Comparison of ENCODE assay signal across 15 mouse cellular contexts in the genomic region with DNA sequence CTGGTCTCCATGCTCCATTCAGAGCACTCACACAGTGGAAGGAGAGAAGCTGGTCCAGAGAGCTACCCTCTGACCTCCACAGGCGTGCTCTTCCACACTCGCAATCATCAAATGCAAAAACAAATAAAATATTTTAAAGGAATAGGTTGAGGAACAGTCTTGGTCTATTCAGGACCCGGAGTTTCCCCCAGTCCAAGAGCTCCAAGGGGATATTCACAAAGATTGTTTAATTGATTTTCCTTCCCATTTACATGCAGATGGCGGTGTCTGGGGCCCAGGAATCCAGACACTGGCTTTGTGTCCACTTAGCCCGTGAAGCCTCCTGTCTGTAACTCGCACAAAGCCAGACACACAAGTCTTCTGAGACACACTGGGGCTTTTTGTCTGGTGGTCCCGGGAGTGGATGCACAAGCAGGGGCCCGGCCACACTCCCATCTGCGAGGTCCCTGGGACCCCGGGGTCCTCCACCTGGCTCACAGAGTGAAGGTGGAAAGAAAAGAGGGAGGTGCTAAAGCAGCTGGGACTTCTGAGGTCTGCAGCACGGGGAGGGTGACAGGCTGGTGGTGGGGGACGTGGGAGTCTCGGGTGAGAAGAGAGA. TPM values are rescaled to one million over a fixed set of nuclear protein-coding genes. Genes with fewer than 3 reads are reported as not detected.
DNase-seq lines count a peak whose midpoint lies in the region; ATAC-seq and TF ChIP-seq lines count a peak whose summit lies in the region.
"Had no signal": no experiment of that assay in that cellular context is flagged by ENCODE, and none has a peak within 500 bp of the region (broad histone marks: within the 10 kb centered on the region; RNA-seq: fewer than 3 reads in every experiment).

No protein-coding gene starts in this region.

- no peaks in the 10 kb centered on the region for H3K4me1 ChIP-seq in intestine, postnatal 0 days (replicated peaks; ENCODE audit: control insufficient read depth, insufficient read depth, low read length)
- H3K4me1 ChIP-seq in intestine, embryonic 15.5 days (replicated peaks), result peaks cover 22% of the 10 kb centered on the region
- H3K4me1 ChIP-seq in forebrain, embryonic 12.5 days, result peaks cover 60% of the 10 kb centered on the region
- peaks cover 13% of the 10 kb centered on the region; the same call in 1 of the 2 replicates for H3K4me1 ChIP-seq in limb, embryonic 11.5 days (ENCODE audit: control insufficient read depth, insufficient read depth, low read length)
- peaks cover 82% of the 10 kb centered on the region for H3K4me1 ChIP-seq in neural tube, embryonic 13.5 days (replicated peaks)
- H3K4me1 ChIP-seq in kidney, adult 2 months (ENCODE audit: control insufficient read depth, insufficient read depth, low read length), result peaks cover 12% of the 10 kb centered on the region; the same call in 1 of the 2 replicates

- 81% methylated on average over 13 of the region's 13 CpGs for WGBS in intestine, postnatal 0 days
- 78% methylated on average over 13 of the region's 13 CpGs for WGBS in intestine, embryonic 15.5 days
- 13% methylated on average over 13 of the region's 13 CpGs for WGBS in forebrain, embryonic 12.5 days
- 80% methylated on average over 13 of the region's 13 CpGs for WGBS in limb, embryonic 11.5 days
- WGBS in neural tube, embryonic 13.5 days, result 12% methylated on average over 13 of the region's 13 CpGs
- WGBS in kidney, adult 2 months, result 66% methylated on average over 13 of the region's 13 CpGs

- no peaks in the 10 kb centered on the region for H3K9me3 ChIP-seq in intestine, postnatal 0 days (ENCODE audit: control insufficient read depth)
- no peaks in the 10 kb centered on the region for H3K9me3 ChIP-seq in intestine, embryonic 15.5 days
- no peaks in the 10 kb centered on the region for H3K9me3 ChIP-seq in forebrain, embryonic 12.5 days
- no peaks in the 10 kb centered on the region for H3K9me3 ChIP-seq in limb, embryonic 11.5 days (ENCODE audit: control insufficient read depth, low read length)
- H3K9me3 ChIP-seq in neural tube, embryonic 13.5 days, result no peaks in the 10 kb centered on the region
- H3K9me3 ChIP-seq: lung, embryonic 15.5 days had no signal

- no peak for TF ChIP-seq CTCF in intestine, postnatal 0 days (IDR thresholded peaks at IDR 0.05; ENCODE audit: low read depth)
- no peak for TF ChIP-seq CTCF in kidney, adult 2 months (conservative IDR thresholded peaks at IDR 0.05; ENCODE audit: insufficient read depth, insufficient read length, low read depth, low read length)

- no peak overlapping the region for H3K4me3 ChIP-seq in intestine, postnatal 0 days (ENCODE audit: low read depth, low read length)
- no peak overlapping the region for H3K4me3 ChIP-seq in intestine, embryonic 15.5 days (replicated peaks)
- H3K4me3 ChIP-seq in forebrain, embryonic 12.5 days (replicated peaks), result no peak overlapping the region
- H3K4me3 ChIP-seq in limb, embryonic 11.5 days (ENCODE audit: low read depth, low read length), result no peak overlapping the region
- no peak overlapping the region for H3K4me3 ChIP-seq in neural tube, embryonic 13.5 days
- H3K4me3 ChIP-seq in kidney, adult 2 months (ENCODE audit: insufficient read depth, low read depth, low read length), result no peak overlapping the region
- H3K4me3 ChIP-seq: lung, embryonic 15.5 days had no signal

- no peak for DNase-seq in limb, embryonic 11.5 days (ENCODE audit: low spot score)
- no peak for DNase-seq in kidney, adult 2 months
- DNase-seq in right cerebral cortex, postnatal 14 days, result no peak
- DNase-seq in urinary bladder, adult 18-20 months (ENCODE audit: low spot score in 2 of 2), result no peak
- DNase-seq: adrenal gland, postnatal 36 days; cerebellum, adult 9-11 months; spleen, adult 18-20 months; thymus, postnatal 25 days had no signal

- no peaks in the 10 kb centered on the region for H3K27me3 ChIP-seq in intestine, postnatal 0 days (replicated peaks; ENCODE audit: control insufficient read depth, insufficient read depth, low read length)
- H3K27me3 ChIP-seq in intestine, embryonic 15.5 days (replicated peaks), result no peaks in the 10 kb centered on the region
- no peaks in the 10 kb centered on the region for H3K27me3 ChIP-seq in forebrain, embryonic 12.5 days
- no peaks in the 10 kb centered on the region; the same call in 1 of the 2 replicates for H3K27me3 ChIP-seq in limb, embryonic 11.5 days (ENCODE audit: control insufficient read depth, insufficient read depth, low read length)
- H3K27me3 ChIP-seq in neural tube, embryonic 13.5 days, result no peaks in the 10 kb centered on the region
- no peaks in the 10 kb centered on the region for H3K27me3 ChIP-seq in kidney, adult 2 months (replicated peaks; ENCODE audit: control insufficient read depth, insufficient read depth, low read length)
- H3K27me3 ChIP-seq: lung, embryonic 15.5 days; Patski had no signal

- no peak for ATAC-seq in intestine, postnatal 0 days
- ATAC-seq in intestine, embryonic 15.5 days, result no peak
- peak; percentile 50 for ATAC-seq in forebrain, embryonic 12.5 days (ENCODE audit: low FRiP score)
- no peak for ATAC-seq in limb, embryonic 11.5 days (ENCODE audit: insufficient number of reproducible peaks, low FRiP score, low TSS enrichment, low read depth)
- ATAC-seq in neural tube, embryonic 13.5 days (ENCODE audit: low read depth), result peak; percentile 38
- ATAC-seq: Patski had no signal

- H3K36me3 ChIP-seq in intestine, postnatal 0 days (ENCODE audit: control insufficient read depth, insufficient read depth), result peaks cover 42% of the 10 kb centered on the region
- peaks cover 5% of the 10 kb centered on the region; the same call in 1 of the 2 replicates for H3K36me3 ChIP-seq in intestine, embryonic 15.5 days
- peaks cover 23% of the 10 kb centered on the region for H3K36me3 ChIP-seq in forebrain, embryonic 12.5 days (replicated peaks)
- H3K36me3 ChIP-seq in limb, embryonic 11.5 days (ENCODE audit: control insufficient read depth, insufficient read depth, low read length), result no peaks in the 10 kb centered on the region; the same call in 1 of the 2 replicates
- H3K36me3 ChIP-seq in neural tube, embryonic 13.5 days, result peaks cover 35% of the 10 kb centered on the region
- H3K36me3 ChIP-seq in kidney, adult 2 months (ENCODE audit: control insufficient read depth, insufficient read depth, low read length), result peaks cover 6% of the 10 kb centered on the region

- no peak for TF ChIP-seq POLR2A in kidney, adult 2 months (IDR thresholded peaks at IDR 0.05; ENCODE audit: low read depth, low read length)

- no peak overlapping the region for H3K4me2 ChIP-seq in intestine, postnatal 0 days (replicated peaks; ENCODE audit: low read depth)
- no peak overlapping the region for H3K4me2 ChIP-seq in intestine, embryonic 15.5 days (replicated peaks)
- H3K4me2 ChIP-seq in forebrain, embryonic 12.5 days, result peak overlapping the region; percentile 32
- no peak overlapping the region for H3K4me2 ChIP-seq in limb, embryonic 11.5 days (ENCODE audit: low read depth, severe bottlenecking)
- H3K4me2 ChIP-seq in neural tube, embryonic 13.5 days, result peak overlapping the region; percentile 81
- H3K4me2 ChIP-seq: lung, embryonic 15.5 days had no signal

- 0 out of 2 replicates have a peak overlapping the region, but pooled peaks have one; percentile 7 for H3K27ac ChIP-seq in intestine, postnatal 0 days (ENCODE audit: low read depth, low read length)
- no peak overlapping the region for H3K27ac ChIP-seq in intestine, embryonic 15.5 days
- peak overlapping the region; percentile 92 for H3K27ac ChIP-seq in forebrain, embryonic 12.5 days
- peak overlapping the region; percentile 36; the same call in 1 of the 2 replicates for H3K27ac ChIP-seq in limb, embryonic 11.5 days (replicated peaks; ENCODE audit: low read depth, low read length)
- peak overlapping the region; percentile 92 for H3K27ac ChIP-seq in neural tube, embryonic 13.5 days (replicated peaks)
- no peak overlapping the region for H3K27ac ChIP-seq in kidney, adult 2 months (ENCODE audit: insufficient read depth, low read depth, low read length)
- H3K27ac ChIP-seq: kidney, postnatal 0 days; lung, embryonic 15.5 days had no signal

- H3K9ac ChIP-seq in intestine, postnatal 0 days (ENCODE audit: low read depth, low read length), result no peak overlapping the region
- no peak overlapping the region for H3K9ac ChIP-seq in intestine, embryonic 15.5 days
- peak overlapping the region; percentile 17; the same call in 1 of the 2 replicates for H3K9ac ChIP-seq in forebrain, embryonic 12.5 days
- no peak overlapping the region for H3K9ac ChIP-seq in limb, embryonic 11.5 days (ENCODE audit: low read length)
- H3K9ac ChIP-seq in neural tube, embryonic 13.5 days, result peak overlapping the region; percentile 46; the same call in 1 of the 2 replicates
- H3K9ac ChIP-seq: lung, embryonic 15.5 days had no signal

RNA-seq across cellular contexts. Expression of gene Pgpep1, which starts 3.9 kb away (rescaled TPM):
- polyA plus RNA-seq in intestine, postnatal 0 days (2015; fragmentation: Nextera tagmentation; extraction: Ambion mirVana), result 79.0 and 92.1 TPM in 2 replicates
- 58.0 and 74.2 TPM in 2 replicates for polyA plus RNA-seq in intestine, embryonic 15.5 days (2015; fragmentation: Nextera tagmentation; extraction: Ambion mirVana)
- 69.3 and 70.4 TPM in 2 replicates for polyA plus RNA-seq in forebrain, embryonic 12.5 days (2016; fragmentation: Nextera tagmentation; extraction: Ambion mirVana)
- polyA plus RNA-seq in limb, embryonic 11.5 days (2014; fragmentation: Nextera tagmentation; extraction: Ambion mirVana), result 48.9 and 59.4 TPM in 2 replicates
- 102 and 108 TPM in 2 replicates for polyA plus RNA-seq in neural tube, embryonic 13.5 days (2015; fragmentation: Nextera tagmentation; extraction: Ambion mirVana)
- polyA plus RNA-seq in kidney, adult 2 months (2012; rRNA removed), result 296 TPM in 2 replicates

RNA-seq across cellular contexts. Expression of gene Lsm4, which starts 16.8 kb away (rescaled TPM):
- 181 and 182 TPM in 2 replicates for polyA plus RNA-seq in intestine, postnatal 0 days (2015; fragmentation: Nextera tagmentation; extraction: Ambion mirVana)
- polyA plus RNA-seq in intestine, embryonic 15.5 days (2015; fragmentation: Nextera tagmentation; extraction: Ambion mirVana), result 286 and 323 TPM in 2 replicates
- 259 and 275 TPM in 2 replicates for polyA plus RNA-seq in forebrain, embryonic 12.5 days (2016; fragmentation: Nextera tagmentation; extraction: Ambion mirVana)
- polyA plus RNA-seq in limb, embryonic 11.5 days (2014; fragmentation: Nextera tagmentation; extraction: Ambion mirVana), result 356 and 388 TPM in 2 replicates
- 214 and 215 TPM in 2 replicates for polyA plus RNA-seq in neural tube, embryonic 13.5 days (2015; fragmentation: Nextera tagmentation; extraction: Ambion mirVana)
- polyA plus RNA-seq in kidney, adult 2 months (2012; rRNA removed), result 106 and 120 TPM in 2 replicates

RNA-seq across cellular contexts. Expression of gene Gdf15, which starts 24.0 kb away (rescaled TPM):
- polyA plus RNA-seq in intestine, postnatal 0 days (2015; fragmentation: Nextera tagmentation; extraction: Ambion mirVana), result 1.7 and 1.9 TPM in 2 replicates
- polyA plus RNA-seq in intestine, embryonic 15.5 days (2015; fragmentation: Nextera tagmentation; extraction: Ambion mirVana), result 2.3 and 2.9 TPM in 2 replicates
- polyA plus RNA-seq in forebrain, embryonic 12.5 days (2016; fragmentation: Nextera tagmentation; extraction: Ambion mirVana), result 0.14 TPM in 1 of 2 replicates, not detected in the other
- 0.15 TPM in 1 of 2 replicates, not detected in the other for polyA plus RNA-seq in limb, embryonic 11.5 days (2014; fragmentation: Nextera tagmentation; extraction: Ambion mirVana)
- not detected in 2 replicates for polyA plus RNA-seq in neural tube, embryonic 13.5 days (2015; fragmentation: Nextera tagmentation; extraction: Ambion mirVana)
- 11.2 and 17.8 TPM in 2 replicates for polyA plus RNA-seq in kidney, adult 2 months (2012; rRNA removed)

RNA-seq across cellular contexts. Expression of gene Lrrc25, which starts 40.3 kb away (rescaled TPM):
- polyA plus RNA-seq in intestine, postnatal 0 days (2015; fragmentation: Nextera tagmentation; extraction: Ambion mirVana), result 2.1 and 2.2 TPM in 2 replicates
- 2.4 and 2.5 TPM in 2 replicates for polyA plus RNA-seq in intestine, embryonic 15.5 days (2015; fragmentation: Nextera tagmentation; extraction: Ambion mirVana)
- polyA plus RNA-seq in forebrain, embryonic 12.5 days (2016; fragmentation: Nextera tagmentation; extraction: Ambion mirVana), result 0.31 and 0.45 TPM in 2 replicates
- polyA plus RNA-seq in limb, embryonic 11.5 days (2014; fragmentation: Nextera tagmentation; extraction: Ambion mirVana), result 0.57 TPM in 2 replicates
- polyA plus RNA-seq in neural tube, embryonic 13.5 days (2015; fragmentation: Nextera tagmentation; extraction: Ambion mirVana), result 1.5 and 1.8 TPM in 2 replicates
- 3.2 and 3.5 TPM in 2 replicates for polyA plus RNA-seq in kidney, adult 2 months (2012; rRNA removed)

RNA-seq across cellular contexts. Expression of gene Jund, which starts 42.5 kb away (rescaled TPM):
- polyA plus RNA-seq in intestine, postnatal 0 days (2015; fragmentation: Nextera tagmentation; extraction: Ambion mirVana), result 114 and 121 TPM in 2 replicates
- 83.7 and 88.8 TPM in 2 replicates for polyA plus RNA-seq in intestine, embryonic 15.5 days (2015; fragmentation: Nextera tagmentation; extraction: Ambion mirVana)
- polyA plus RNA-seq in forebrain, embryonic 12.5 days (2016; fragmentation: Nextera tagmentation; extraction: Ambion mirVana), result 153 and 165 TPM in 2 replicates
- polyA plus RNA-seq in limb, embryonic 11.5 days (2014; fragmentation: Nextera tagmentation; extraction: Ambion mirVana), result 104 and 109 TPM in 2 replicates
- 108 and 112 TPM in 2 replicates for polyA plus RNA-seq in neural tube, embryonic 13.5 days (2015; fragmentation: Nextera tagmentation; extraction: Ambion mirVana)
- polyA plus RNA-seq in kidney, adult 2 months (2012; rRNA removed), result 158 and 201 TPM in 2 replicates

Comparison
In these comparisons a context has a peak if more than half of its experiments do, and no peak if none do; other contexts are left out.
1. H3K27ac ChIP-seq: peak in intestine, postnatal 0 days (single experiment), forebrain, embryonic 12.5 days (single experiment), limb, embryonic 11.5 days (single experiment) and neural tube, embryonic 13.5 days (single experiment); none in intestine, embryonic 15.5 days (single experiment) and kidney, adult 2 months (single experiment).
2. ATAC-seq: peak in forebrain, embryonic 12.5 days (single experiment) and neural tube, embryonic 13.5 days (single experiment); none in intestine, postnatal 0 days (single experiment), intestine, embryonic 15.5 days (single experiment) and limb, embryonic 11.5 days (single experiment).
3. H3K4me2 ChIP-seq: peak in forebrain, embryonic 12.5 days (single experiment) and neural tube, embryonic 13.5 days (single experiment); none in intestine, postnatal 0 days (single experiment), intestine, embryonic 15.5 days (single experiment) and limb, embryonic 11.5 days (single experiment).
4. H3K9ac ChIP-seq: peak in forebrain, embryonic 12.5 days (single experiment) and neural tube, embryonic 13.5 days (single experiment); none in intestine, postnatal 0 days (single experiment), intestine, embryonic 15.5 days (single experiment) and limb, embryonic 11.5 days (single experiment).